Mouse (Mus musculus) kidney, postnatal 14 days (tissue): ENCODE measurements at regions not wholly inside any gene's neighbourhood (a gene's known extent, or its start where the extent isn't known, plus 50 kb on each side); places are given as distances from the start of the nearest gene placed in this dataset.

Source experiments
- DNase-seq: peaks from one replicate; pipeline ENCODE4 v3.0.0; 2022; ENCODE audit warnings: mixed read lengths

DNA sequence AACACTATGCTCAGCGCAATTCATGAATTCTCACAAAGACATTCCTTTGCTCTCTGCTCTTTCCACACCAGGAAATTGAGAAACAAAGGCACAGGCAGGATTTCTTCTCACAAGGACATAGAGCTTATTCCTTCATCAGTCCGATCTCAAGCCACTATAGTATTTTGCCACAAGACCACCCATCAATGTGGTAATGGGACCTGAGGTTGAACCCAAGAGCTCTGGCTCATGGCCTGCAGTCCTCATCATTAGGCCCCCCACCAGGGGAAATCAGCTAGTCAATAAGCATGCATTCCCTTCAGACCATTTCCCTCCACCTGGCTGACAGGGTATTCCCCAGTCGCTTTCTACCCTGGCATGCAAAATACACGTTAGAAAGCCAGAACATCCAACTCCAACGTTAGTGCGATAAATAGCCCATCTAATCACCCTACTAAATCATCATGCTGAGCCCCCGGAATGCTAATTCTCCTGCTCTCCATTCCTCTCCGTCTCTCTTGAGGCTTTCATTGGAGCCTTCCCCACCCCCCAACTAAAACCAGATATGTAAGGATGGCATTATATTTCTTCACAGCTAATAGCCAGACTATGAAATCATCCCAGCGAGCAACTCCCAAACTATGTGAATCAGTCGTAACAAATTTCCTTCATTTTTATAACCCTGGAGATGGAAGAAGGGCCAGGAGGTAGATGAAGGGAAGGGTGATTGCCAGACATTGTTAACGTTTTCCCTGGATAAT lies 586.2 kb downstream of the Ets1 start:
- DNase-seq, result no peak

DNA sequence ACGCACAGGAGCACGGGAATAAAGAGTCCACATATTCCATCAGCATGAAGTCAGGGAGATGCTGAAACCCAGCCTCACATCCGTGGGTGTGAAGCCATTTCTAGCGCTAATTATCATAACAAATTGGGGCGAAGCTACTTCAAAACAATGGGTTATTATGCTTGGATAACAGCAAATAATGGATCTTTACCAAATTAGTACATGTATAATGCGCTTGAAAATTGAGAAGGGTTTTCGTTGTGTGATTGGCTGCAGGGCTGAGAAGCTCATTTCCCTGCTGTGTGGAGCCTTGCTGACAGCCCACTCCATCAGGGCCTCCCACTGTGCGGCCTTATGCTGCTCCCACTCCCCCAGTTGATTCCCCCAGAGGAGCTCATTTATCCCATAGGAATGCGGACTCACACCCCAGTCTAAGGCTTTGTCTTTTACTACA lies 597.7 kb downstream of the Ets1 start:
- no peak for DNase-seq

DNA sequence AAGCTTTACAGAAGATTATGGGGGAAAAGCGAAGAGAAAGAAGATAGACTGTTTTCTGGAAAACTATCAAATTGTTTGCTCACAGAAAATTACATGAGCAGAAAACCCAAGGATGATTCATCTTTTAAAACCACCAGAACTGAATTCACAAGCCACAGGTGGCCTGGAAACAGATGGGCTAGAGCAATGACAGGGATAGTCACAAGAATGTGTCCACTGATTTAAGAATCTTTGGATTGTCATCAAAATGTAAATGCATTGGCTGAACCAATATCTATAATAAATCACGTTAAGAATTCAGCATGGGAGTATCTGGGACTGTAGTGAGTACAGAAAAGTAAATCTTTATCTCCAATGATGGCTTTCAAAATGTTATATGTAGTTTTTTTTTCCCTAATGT lies 602.2 kb downstream of the Ets1 start:
- no peak for DNase-seq

DNA sequence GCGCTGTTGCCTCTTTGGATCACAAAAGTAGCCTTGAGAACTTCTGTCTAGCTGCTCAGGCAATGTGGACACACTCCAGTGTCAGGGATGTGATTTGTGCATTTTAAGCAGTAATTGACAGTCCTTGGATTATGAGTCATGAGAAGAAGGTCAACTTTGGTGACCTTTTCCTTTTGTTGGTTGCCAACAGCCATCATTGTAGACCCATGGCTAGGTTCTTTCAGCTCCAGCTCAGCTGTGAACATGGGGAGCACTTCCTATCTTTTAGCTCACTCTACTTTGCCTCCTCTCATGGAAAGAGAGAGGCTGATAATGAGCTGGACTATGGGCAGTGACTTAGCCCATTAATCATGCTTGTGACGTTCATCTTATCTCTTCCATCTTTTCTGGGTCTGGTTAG lies 602.8 kb downstream of the Ets1 start:
- DNase-seq, result no peak

DNA sequence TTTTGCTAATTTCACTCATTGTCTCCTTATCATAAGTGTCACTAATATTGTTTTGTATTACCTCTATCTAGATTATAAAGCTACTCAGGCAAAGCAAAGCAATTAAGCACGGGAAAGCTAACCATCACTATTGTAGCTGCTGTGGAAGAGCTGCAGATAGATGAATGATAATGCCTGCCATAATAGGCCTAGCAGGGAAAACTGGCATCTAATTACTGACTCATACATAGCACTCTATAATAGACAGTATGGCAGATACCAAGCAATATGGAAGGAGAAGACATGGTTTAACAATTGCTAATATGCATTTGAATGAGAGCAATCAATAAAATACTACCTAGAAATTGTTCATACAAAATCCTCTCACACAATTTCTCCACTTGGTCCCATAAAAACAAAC lies 604.5 kb downstream of the Ets1 start:
- no peak for DNase-seq

DNA sequence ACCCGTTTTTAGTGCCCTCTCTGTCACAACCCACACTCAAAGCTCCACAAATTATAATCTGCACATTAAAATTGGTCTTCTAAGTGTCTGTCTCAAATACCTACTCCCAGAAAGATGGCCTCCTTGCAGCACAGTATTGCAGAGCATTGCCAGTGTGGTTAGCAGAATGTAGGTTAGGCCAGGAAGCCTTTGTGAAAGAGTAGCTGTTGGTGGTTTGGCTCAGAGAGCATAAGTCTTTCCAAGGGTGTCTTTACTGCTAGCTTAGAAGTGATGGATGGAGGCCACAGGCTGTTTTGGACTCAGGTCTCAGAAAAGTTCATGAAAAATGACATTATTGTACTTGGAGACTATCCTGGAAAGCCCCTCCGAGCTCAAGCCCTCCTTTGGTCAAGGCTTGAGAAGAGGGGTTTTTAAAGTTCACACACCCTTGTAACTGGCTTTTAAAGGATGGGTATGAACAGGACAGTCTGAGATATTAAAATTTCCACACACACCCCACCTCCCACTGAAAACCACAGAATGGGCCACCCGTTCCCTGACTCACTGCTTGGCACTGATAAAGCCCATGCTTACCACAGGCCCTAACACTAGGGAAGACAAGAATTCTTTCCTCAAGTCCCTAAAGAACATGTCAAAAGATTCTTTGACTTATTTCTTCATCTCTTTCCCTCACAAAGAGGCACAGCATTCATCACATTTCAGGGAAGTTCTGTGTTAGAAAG lies 605.1 kb downstream of the Ets1 start:
- no peak for DNase-seq

DNA sequence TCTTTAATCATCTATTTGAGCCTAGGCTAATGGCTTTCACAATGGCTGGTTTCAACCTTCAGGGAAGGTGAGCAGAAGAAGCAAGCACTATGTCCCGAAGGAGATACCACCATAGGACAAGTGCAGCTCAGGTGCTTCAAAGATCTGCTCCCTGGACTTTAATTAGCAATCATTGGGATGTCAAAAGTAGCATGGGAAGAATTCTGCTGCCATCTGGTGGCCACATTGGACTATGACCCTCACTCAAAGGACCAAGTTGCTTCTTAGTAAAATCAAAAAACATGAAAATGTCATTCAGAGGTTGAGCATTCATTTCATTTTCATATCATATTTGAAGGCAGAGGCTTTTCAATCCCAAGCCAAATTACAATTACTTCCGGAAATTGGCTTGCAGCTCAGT lies 610.9 kb downstream of the Ets1 start:
- peak; percentile 62 for DNase-seq

DNA sequence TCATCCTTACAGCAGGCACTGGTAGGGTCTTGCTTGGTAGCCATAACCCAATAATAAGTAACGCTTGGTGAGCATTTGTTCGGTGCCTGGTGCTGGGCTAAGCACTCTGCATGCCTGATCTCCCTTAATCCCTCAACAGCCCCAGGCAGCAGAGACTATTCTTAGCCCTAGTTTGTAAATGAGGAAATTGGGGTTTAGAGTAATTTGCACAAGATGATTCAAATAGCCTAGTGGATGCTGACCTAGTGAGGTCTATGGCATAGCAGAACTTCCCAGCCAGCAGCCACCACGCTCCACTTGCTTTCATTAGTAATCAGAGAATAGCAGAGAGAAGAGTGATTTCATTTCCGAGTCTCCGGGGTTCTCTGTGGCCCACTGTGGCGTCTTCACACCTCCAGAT lies 622.2 kb downstream of the Ets1 start:
- DNase-seq, result no peak

DNA sequence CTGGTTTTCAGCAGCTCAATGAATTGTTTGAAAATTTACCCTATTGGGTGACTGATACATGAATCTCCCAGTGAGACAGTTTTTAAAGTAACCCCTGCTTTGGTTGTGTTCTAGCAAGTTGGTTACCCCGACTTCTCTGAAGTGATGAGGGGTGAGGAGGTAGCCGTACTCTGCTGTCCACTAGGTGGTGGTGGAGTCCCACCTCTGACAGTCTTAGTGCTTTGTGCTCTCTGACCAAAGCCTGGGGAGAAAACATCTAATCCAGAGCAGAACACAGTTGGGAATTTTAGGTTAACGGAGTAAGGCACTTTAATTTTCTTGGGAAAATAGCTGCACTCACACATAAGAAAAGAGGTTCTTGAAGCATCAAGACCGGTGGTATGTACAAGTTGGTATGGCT lies 624.1 kb downstream of the Ets1 start:
- DNase-seq, result peak; percentile 70

DNA sequence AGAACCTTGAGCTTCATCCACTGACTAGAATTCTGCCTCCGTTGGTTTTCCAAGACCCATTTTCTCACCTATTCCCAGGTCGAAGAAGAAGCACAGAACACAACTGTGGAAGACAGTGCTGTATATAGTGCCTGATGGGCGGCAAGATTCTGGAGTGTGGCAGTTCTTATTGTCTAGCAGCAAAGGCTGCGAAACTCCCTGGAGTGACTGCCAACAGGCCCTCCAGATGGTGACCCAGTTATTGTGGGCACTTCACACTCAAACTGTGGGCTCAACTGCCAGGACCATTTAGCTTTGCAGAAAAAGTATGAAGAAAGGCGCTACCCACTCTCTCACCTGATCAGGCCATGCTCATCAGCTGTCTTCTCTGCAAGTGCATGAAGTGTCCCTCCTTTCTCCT lies 653.4 kb downstream of the Ets1 start:
- DNase-seq, result no peak

DNA sequence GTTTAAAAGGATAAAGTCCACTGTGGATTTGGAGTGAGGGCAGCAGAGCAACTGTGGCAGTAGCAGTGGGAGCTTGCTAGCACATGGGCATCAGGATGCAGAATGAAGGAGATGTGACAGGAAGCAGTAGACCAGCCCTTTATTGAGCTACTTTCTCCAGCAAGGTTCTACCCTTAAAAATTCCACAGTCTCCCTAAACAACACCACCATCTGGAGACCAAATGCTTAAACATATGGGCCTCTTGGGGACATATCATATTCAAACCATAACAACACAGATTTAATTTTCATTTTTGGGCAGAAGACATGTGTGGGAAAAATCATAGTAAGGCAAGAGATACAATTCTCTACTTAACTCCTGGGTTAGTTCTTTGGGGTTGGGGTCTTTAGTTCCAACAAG lies 656.1 kb downstream of the Ets1 start:
- no peak for DNase-seq

DNA sequence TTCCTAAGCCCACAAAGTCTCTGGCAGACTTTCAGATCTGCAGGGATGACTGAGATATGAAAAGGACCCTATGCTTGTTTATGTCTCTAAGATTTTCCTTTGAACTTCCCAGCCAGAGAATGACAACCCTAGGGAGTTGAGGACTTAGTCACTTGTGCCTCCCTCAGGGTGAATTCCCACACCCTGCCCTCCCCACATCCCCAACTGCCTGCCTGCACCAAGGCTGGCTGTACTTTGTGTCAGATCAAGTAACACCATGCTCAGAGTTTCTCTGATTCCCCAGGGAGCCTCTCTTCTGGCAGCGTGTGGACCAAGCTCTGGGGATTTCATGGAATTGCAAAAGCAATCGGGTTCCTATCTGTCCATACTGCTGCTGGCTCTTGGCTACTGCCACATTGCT lies 659.9 kb downstream of the Ets1 start:
- no peak for DNase-seq

DNA sequence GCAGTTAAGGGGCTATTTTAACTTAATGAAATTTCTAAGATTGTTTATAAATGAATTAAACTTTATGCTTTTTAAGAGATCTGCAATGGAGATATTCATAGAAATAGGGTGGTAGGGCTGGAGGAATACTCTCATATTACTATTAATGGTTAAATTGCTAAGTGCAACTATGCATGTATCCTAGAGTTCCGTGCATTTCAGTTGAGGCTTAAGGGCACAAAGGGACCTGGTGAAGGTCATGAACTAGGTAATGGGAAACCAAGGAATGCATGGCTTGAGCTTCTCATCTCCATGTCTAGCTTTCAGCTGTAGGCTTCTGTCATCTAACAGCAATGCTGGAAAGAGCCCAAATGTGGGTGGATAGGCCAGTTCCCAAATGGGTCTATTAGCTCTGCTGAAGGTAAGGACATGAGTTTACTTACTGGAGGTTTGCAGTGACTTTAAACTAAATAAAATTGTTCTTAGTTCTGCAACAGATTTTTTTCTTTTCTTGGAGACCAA lies 683.6 kb downstream of the Ets1 start:
- peak; percentile 53 for DNase-seq

DNA sequence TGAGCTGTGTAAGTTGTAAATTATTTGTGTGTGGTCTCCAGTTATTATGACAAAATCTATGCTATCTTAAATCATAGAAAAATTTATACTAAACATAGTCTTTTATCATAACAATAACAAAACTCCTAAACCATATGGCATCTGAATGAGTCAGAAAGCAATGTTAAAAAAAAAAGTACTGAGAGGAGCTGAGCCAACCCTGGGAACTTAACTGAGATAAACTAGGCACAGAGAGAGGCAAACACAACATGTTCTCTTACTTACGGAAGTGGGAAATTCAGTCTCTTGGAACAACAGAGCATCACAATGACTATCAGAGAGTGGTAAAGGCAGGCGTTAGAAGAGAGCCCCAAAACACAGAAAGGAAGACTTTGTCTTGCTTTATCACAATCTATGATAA lies 691.7 kb downstream of the Ets1 start:
- DNase-seq, result no peak

DNA sequence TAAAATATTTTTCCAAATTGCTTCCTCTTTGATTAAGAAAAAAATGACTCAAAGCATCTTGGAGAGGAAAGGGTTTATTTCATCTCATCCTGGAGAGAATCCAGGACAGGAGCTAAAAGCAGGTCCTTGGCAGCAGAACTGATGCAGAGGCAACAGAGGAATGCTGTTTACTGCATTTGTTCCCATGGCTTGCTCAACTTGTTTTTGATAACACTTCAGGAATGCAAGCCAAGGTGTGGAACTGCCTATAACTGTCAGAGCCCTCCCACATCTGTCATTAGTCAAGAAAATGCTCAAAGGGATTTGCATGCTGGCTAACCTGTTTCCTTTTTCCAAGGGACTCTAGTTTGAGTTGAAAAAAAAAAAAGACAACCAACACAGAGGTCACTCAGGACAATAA lies 714.2 kb downstream of the Ets1 start:
- no peak for DNase-seq

DNA sequence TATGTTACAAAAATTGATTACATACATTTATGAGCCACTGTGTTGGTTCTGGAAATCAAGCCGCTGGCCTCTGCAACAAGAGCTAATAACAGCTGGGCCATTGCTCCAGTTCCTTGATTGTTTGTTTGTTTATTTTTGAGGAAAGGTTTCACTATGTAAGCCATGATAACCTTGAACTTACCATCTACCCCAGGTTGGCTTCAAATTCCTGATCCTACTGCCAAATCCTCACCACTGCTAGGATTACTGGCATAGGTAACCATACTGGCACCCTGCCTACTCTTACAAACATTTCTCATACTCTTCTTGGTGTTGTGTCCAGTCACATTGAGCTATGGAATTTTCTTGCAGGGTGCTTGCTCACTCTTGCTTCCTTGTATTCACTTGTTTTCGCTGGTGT lies 720.6 kb downstream of the Ets1 start:
- DNase-seq, result no peak

DNA sequence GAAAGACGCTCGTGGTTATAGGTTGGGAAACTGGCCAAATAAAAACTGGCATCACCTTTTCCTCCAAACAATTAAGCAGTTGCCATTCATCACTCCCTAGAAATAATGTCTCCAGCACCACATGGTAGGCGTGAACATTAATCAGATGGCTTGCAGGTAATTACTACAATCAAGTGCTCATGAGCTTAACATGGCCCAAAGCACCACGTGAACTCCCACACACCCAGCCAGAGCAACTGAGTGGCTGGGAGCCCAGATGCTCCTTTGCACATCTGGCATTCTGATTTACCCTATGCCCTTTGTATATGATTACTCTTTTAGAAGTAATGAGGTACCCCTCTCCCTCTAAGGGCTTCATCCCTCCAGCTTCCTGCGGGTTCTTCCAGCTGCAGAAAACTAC lies 724.9 kb downstream of the Ets1 start:
- DNase-seq, result no peak

DNA sequence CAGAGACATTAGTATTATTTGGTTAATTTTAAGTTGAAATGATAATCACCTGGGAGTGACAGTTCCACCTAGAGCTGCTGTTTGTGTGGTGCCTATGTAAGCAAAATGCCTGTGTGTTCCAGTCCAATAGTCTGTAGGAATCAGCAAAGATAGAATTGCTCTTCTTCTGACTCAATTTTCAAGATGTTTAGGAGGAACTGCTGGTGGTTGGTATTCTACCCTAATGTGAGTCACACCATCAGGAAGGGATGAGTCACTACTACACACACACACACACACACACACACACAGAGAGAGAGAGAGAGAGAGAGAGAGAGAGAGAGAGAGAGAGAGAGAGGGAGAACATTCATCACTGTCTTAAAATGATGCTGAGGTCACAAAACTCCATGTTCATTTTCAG lies 753.1 kb downstream of the Ets1 start:
- DNase-seq, result no peak

DNA sequence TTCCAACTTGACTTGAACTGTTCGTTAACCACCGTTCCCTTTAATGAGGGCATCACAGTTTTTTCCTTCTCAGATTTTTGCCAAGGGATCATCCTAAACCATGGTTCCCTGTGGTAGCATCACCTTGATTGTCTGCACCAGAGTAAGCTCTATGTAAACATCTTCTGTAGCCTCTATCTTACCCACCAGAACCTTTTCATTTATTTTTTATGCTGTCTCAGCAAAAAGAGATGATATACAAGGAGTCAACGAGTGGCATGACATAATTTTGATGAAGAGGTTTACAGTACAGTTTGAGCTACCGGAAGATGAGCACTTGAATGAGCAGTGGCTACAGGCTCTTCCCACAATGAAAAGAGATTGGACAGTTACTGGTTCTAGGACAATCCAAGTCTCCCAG lies 768.7 kb downstream of the Ets1 start:
- no peak for DNase-seq

DNA sequence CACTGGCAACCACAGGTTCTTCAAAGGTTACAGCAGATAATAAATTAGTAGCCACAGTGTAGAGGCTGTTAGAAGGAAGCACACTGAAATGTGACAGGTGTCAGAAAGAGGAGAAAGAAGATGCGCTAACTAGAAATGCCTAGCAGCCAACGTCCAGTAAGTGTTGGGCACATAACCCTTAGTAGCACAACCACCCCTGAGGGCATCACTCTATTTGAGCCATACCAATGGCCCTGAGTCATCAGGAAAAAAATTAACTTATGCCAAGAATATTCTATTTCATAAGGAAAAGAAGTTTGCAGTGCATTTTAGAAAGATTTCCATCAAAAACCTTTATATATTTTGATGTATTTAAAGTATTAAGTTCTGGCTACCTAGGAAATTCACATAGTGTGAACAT lies 771.5 kb downstream of the Ets1 start:
- DNase-seq, result no peak

DNA sequence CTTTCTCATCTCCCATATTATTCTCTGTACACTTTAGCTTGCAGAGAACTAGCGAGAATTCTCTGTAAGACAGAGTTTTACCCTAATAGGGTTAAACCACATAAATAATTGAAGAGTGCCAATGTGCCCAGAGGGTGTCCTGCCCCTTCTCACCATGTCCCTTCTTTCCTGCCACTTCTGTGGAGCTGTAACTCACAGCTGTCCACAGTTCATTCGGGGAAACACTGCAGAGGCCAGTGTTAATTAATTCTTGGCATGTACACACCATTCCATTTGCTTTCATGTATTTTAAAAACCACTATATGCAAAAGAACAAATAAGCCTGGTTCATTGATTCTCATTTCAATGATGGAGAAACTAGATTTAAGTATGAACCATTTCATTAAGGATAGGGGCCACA lies 787.8 kb downstream of the Ets1 start:
- peak; percentile 29 for DNase-seq

DNA sequence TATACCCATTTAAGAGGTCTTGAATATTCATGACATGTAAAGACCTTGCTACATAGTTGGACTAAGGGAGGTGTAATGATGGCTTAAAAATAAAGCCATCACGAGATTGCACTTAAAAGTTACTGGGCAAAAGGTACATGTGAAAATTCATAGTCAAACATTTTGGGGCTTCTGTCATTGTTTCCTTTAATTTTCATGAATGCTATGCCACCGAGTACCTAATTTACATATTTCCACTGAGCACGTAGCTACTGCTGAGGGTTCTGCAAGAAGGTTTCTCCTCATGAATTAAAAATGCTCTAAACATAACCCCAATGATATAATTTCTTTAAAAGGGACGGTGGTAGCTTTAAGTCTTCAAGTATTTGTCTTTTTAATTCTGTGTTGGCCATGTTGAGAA lies 800.4 kb downstream of the Ets1 start:
- no peak for DNase-seq

DNA sequence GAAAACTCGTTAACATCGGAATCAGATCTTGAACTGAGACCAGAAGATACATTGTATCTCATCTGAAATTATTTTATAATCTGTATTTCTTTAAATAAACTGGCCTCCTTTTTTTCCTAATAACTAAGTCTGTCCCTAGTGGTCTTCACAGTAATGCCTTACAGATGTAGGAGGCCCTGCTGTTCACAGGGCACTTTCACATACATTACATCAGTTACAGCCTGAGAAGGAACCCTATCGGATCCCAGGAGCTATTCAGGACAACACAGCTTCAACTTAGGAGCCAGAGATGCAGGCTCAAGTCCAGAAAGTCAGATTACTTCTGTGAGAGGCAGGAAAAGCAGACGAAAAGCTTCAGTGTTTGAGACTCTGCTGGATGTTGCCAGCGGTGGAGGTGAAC lies 806.2 kb downstream of the Ets1 start:
- DNase-seq, result no peak

DNA sequence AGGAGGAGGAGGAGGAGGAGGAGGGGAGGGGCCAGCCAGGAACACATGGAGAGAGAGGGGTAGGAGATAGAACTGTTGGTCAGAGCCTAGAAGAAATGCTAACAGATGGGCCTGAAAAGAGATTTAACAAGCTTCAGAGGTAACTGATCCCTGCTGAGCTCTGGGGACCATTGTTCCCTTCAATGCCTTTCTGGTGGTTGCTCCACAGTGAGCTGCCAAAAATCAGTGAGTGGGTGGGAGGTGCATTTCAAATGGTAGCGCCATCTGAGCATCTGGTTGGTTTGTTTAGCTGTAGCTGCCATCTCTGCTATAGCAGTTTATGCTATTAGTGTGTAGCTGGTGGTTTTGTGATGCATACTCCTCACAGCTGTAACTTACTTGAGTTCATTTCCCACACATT lies 809.9 kb downstream of the Ets1 start:
- no peak for DNase-seq

DNA sequence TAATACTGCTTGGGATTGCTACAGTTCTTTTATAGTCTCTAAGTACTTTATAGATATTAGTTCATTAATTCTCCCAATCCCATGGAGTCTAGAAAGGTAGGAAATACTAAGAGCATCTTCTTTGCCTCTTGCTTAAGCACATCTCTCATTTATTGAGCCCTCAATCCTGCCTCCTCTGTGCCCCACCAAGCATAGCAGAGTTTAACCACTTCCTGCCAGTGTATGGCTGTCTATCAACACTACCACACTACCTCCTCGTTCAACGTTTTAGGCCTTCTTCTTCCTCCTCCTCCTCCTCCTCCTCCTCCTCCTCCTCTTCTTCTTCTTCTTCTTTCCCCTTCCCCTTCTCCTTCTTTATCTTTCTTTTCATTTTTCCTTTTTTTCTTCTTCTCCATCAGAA lies 839.1 kb downstream of the Ets1 start:
- DNase-seq, result no peak
